Mouse (Mus musculus): ENCODE measurements around the gene Nr1i2.

- no peak for TF ChIP-seq CTCF (IDR thresholded peaks at IDR 0.05; ENCODE audit: low read depth, low read length)
- no peak for TF ChIP-seq GATA1 (IDR thresholded peaks at IDR 0.05; ENCODE audit: borderline replicate concordance, low read length)
- TF ChIP-seq GATA2 (IDR thresholded peaks at IDR 0.05; ENCODE audit: borderline replicate concordance, low read depth, low read length), result no peak
- TF ChIP-seq POLR2AphosphoS5 (IDR thresholded peaks at IDR 0.05; ENCODE audit: insufficient replicate concordance, low read depth, low read length), result no peak
These were observed 34.7 kb upstream of the Nr1i2 start for GRCm38 (mm10) chr16:38329340-38329739.
